Mouse (Mus musculus) ES-E14 (cell line): ENCODE data around the gene Pih1d3.

Experiments
- CHD2 ChIP-seq: IDR thresholded peaks from 2 replicates; pipeline ENCODE4 v1.6.1; 2014; ENCODE audit warnings: mild to moderate bottlenecking, low read depth, low read length, inconsistent platforms
- HCFC1 ChIP-seq: IDR thresholded peaks from 2 replicates; pipeline ENCODE4 v1.6.1; 2012; ENCODE audit warnings: low read length, inconsistent platforms, borderline replicate concordance; ENCODE audit not compliant: insufficient read depth

GRCm38 (mm10) chr1:31260218-31260923 lies 37.7 kb downstream of the Pih1d3 start:
- TF ChIP-seq CHD2 (no peak), HCFC1 (no peak)
